Mouse (Mus musculus): ENCODE results near the gene Dennd1c.
A peak's percentile ranks its signal among the peaks of the same experiment; 100 is the strongest.

Gene Dennd1c

GRCm38 (mm10) chr17:57078336-57078735 is at the start of gene Dennd1c:
Dennd1c (minus strand) TSS chr17:57078514.
- peak; percentile 63 to 80 for DNase-seq (ENCODE audit: low spot score in 2 of 2)

- DNase-seq (ENCODE audit: low spot score in 2 of 2): no peak
These were observed 47.7 kb upstream of the Dennd1c start for GRCm38 (mm10) chr17:57125853-57126622.

DNA sequence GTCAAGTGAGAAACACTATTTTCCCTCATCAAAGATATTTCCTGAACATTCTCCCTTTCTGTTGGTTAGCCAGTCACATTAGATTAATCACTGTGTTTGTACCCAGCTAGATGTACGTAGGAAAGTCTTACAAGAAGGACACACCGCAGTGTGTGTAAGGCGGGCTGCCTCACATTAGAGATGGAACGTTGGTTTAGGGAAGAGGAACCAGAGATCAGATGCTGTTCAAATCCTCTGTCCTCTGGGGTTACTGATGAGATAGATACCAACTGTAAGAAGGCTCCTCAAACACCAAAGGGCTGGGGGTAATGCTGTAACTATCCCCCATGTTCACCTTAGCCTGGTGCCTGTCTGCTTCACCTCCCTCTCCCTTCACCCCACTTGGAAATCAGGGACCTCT is 46.5 kb upstream of the Dennd1c start:
- DNase-seq (ENCODE audit: low spot score in 2 of 2): no peak

GRCm38 (mm10) chr17:57123192-57124118 is 45.1 kb upstream of the Dennd1c start:
- no peak for DNase-seq (ENCODE audit: low spot score in 2 of 2)

DNA sequence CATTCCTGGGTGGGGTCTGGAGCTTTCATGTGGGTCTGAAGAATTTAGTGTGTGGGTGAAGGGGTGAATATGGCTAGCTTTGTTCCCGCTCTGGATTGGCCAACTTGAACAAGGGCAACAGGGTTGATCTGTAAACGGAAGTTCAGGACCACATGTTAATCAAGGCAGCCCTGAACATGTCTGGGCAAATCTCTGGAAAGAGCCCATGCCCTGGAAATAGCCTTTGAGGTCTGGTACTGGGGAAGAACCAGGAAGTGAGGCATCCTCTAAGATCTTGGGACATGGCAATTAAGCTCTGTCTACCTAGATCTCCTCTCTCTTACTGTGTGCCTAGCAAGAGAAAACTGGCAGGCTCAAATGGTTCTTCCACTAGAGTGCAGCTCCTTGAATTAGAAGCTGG is 43.5 kb upstream of the Dennd1c start:
- DNase-seq (ENCODE audit: low spot score in 2 of 2): no peak

- DNase-seq (ENCODE audit: low spot score in 2 of 2): peak; percentile 41 to 69
These were observed 40.4 kb upstream of the Dennd1c start for GRCm38 (mm10) chr17:57118524-57119349.

DNA sequence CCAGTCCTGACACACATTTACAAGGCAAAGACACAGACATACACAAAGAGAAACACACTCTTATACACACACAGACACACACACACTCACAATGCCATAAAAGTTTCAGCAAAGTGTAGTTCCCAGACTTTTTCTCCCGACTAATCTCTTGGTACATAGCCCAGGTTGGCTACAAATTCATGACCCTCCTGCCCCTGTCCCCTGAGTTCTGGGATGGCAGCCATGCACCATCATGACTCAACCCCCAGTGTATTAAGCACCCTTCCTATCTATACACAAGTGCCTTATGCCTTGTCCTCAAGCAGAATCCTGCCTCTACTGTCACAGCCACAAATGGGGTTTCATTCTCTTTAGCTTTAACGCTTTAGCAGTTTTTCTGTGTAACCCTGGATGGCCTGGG is 38.5 kb upstream of the Dennd1c start:
- DNase-seq (ENCODE audit: low spot score in 2 of 2): no peak

GRCm38 (mm10) chr17:57112768-57113474 is 34.6 kb upstream of the Dennd1c start:
- no peak for DNase-seq (ENCODE audit: low spot score in 2 of 2)

DNA sequence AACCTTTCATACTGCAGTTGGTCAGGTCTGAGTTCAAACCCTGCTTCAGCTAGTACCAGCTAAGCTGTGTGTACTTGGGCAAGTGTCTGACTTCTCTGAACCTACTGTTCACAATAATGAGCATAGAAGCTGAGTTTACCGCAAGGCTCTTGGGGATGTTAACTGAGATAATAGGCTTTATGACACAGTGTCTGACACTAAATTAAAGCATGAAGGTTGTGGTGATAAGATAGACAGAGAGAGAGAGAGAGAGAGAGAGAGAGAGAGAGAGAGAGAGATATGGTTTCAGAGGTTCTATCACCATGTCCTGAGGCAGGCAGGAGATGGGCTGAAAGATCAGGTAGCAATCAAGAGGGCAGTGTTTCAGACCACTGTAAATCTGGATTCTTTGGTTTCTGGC is 31.7 kb upstream of the Dennd1c start:
- no peak for DNase-seq (ENCODE audit: low spot score in 2 of 2)

- no peak for DNase-seq (ENCODE audit: low spot score in 2 of 2)
These were observed 30.4 kb upstream of the Dennd1c start for GRCm38 (mm10) chr17:57108666-57109171.

DNA sequence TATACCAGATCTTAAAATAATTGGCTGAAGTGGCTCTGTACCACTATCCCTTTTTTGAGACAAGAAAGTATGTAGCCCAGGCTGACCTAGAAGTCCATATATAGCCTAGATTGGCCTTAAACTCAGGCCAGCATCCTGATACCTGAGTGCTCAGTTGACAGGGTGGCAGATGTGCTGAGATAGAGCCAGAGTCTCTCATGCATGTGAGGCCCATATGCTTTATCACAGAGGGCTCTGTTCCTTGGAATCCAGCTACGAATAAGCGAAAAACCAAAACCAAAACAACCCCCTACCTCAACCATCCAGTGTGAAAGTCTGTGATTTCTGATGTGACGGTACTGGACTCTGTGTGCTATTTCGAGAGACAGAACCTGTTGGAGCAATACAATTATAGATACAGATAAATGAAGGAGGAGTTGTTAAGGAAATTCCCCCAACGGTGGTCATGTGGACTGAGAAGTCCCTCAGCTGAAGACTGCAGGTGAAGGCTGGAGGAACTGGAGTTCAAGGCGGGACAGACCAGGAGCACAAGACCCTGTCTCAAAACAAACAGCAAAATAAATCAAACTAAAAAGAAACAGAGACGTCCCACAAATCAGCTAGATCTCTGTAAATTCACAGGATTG is 29.8 kb upstream of the Dennd1c start:
- DNase-seq (ENCODE audit: low spot score in 2 of 2): no peak

DNA sequence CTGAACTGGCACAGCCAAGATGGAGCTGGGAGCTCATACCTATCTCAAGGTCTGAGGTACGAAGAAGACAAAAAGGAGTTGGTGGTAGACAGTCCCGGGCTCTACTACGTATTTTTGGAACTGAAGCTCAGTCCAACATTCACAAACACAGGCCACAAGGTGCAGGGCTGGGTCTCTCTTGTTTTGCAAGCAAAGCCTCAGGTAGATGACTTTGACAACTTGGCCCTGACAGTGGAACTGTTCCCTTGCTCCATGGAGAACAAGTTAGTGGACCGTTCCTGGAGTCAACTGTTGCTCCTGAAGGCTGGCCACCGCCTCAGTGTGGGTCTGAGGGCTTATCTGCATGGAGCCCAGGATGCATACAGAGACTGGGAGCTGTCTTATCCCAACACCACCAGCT is 28.8 kb upstream of the Dennd1c start:
- no peak for DNase-seq (ENCODE audit: low spot score in 2 of 2)

DNA sequence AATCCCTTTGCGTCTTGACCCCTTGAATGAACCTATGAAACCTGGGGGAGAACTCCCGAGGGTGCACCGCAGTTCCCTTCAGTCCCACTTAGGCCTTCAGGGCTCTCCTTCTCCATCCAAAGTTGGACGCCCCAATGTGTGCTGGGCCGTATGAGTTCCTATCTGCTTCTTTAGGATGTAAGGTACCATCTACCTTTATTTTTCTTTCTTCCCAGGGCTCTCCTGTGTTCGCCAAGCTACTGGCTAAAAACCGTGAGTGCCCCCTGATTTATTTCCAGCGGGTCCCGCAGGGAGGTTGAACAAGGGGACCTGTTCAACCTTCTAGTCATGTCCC is 27.7 kb upstream of the Dennd1c start:
- DNase-seq (ENCODE audit: low spot score in 2 of 2): no peak

- DNase-seq (ENCODE audit: low spot score in 2 of 2): no peak
These were observed 27.1 kb upstream of the Dennd1c start, which contains the start of gene Tnfsf9 for GRCm38 (mm10) chr17:57105181-57106034. Tnfsf9 (plus strand) TSS chr17:57105325.

DNA sequence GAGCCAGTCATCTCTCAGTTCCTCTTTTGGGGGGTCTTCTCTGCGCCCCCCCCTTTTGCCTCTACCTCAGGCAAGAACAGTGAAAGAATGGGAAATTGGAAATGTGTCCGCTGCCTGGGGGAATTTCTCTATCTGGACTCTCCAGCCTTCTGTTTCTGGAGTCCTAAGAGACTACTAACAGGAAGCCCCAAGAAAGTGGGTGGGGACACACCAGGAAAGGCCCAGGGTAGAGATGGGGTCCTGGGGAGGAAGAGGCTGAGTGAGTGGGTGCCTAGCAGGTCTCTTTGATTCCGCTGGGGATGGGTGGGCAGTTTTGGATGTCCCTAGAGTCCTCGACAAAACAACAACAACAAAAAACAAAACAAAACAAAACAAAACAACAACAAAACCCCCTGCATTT is 26.2 kb upstream of the Dennd1c start:
- no peak for DNase-seq (ENCODE audit: low spot score in 2 of 2)

GRCm38 (mm10) chr17:57102276-57102675 is 24.0 kb upstream of the Dennd1c start:
- DNase-seq (ENCODE audit: low spot score in 2 of 2): no peak

DNA sequence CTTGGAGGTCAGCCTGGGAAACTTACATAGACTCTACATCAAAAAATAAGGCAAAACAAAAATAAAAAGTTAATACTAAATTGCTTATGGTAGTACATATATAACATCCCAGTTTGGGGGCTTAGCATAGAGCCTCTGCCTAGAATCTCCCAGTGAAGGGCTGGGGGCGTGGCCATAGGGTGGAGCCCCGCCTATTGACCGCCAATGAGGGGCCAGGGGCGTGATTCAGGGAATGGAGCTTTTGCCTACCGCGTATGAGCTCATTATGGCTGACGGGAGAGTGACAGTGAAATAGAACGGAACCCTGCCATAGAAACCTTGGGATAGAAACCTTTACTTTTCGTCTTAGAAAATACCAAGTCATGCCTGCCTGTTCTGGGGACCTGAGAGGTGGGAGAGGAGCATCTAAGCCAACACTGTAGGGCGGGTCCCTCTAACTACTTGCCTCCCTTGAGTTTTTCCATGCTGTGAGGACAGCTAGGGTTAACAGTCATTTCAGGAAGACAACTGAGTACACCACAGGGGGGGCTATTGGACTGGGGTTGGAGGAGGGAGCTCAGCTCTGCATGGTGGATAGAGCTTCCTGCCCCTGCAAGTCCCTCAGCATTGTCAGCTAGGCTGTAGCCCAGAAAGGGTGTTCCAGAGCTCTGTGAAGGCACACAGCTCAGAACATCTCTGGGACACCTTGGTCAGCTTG is 21.5 kb upstream of the Dennd1c start:
- DNase-seq (ENCODE audit: low spot score in 2 of 2): peak in 1 of 2 experiments; percentile 42

DNA sequence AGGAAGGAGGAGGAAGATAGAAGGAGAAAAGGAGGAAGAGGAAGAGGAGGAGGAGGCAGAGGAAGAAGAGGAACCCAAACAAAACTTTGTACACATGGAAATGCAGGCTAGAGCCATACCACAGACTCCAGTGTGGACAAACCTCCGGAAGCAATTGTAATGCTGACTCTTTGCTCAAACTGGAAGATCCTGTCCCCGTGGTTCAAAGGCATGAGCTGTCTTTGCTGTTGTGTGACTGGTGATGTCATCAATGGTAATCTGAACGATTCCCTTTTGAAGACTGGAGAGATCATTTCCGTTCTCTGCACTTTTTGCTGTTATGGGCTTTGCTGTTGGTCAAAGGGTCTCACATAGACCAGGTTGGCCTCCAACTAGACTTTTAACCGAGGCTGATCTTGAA is 20.0 kb upstream of the Dennd1c start:
- DNase-seq (ENCODE audit: low spot score in 2 of 2): no peak

DNA sequence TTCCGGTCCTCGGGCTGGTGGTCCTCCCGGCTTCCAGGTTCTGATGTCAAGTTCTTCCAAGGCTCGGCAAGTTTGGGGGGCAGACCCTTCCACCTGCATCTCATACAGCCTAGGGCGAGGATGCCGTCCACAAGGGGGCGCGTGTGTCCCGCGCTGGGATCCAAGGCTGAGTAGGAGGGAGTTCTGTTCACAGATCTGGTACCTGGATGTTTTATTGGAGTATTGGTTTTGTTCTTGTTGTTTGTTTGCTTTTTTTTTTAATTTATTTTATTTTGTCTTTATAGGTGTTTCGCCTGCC is 18.3 kb upstream of the Dennd1c start:
- DNase-seq (ENCODE audit: low spot score in 2 of 2): peak; percentile 80 to 93
